Mouse (Mus musculus) testis, adult 2 months (tissue): ENCODE results near the gene Ccser1.

Experiments used
- CTCF ChIP-seq: fragments of 200-500 bp; IDR thresholded peaks from 2 replicates; pipeline ENCODE4 v1.5.1; 2012; ENCODE audit warnings: low read depth, mild to moderate bottlenecking, inconsistent platforms, low read length, moderate library complexity; ENCODE audit not compliant: control insufficient read depth, insufficient read depth, insufficient replicate concordance
- POLR2A ChIP-seq: fragments of 200-500 bp; IDR thresholded peaks from 2 replicates; pipeline ENCODE4 v1.6.1; 2012; ENCODE audit warnings: low read depth, mild to moderate bottlenecking, inconsistent platforms, low read length, moderate library complexity; ENCODE audit not compliant: control insufficient read depth

- TF ChIP-seq CTCF, result no peak
- no peak for TF ChIP-seq POLR2A
Measured at GRCm38 (mm10) chr6:61953703-61954102, 773.6 kb downstream of the Ccser1 start.
